In the genomic region with DNA sequence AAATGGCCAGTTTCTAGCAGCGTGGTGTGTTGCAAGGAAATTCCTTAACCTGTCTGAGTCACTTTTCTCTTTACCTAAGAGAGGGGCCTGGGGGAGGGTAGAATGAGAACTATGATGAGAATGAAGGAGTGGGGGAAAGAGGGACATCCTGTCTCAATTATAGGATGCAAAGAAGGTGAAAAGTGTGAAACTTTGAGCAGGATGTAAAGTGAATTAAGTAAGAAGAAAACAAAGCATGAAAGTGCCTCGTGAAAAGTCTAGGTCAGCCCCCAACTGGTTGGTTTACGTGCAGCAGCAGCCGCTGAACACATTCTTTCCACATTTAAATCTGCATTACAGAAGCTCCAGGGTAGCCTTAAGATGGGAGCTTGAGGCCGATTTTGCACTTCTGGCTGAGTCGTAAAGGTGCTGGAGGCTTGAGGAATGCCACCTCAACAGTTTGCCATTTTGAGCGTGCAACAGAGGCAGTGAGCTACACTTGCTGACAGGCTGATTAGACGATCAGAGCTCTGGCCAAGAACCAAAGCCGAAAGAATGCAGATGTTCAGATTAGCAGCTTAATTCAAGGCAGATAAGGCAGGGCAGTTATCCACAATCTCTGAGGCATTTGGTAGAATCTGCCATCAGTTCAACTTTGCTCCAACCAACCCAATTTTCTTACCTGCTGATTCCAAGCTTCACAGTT, we compare ENCODE assay signal across 8 mouse cellular contexts. TPM values are rescaled to one million over a fixed set of nuclear protein-coding genes. Genes with fewer than 3 reads are reported as not detected.
DNase-seq lines count a peak whose midpoint lies in the region; ATAC-seq and TF ChIP-seq lines count a peak whose summit lies in the region.

No protein-coding gene starts in this region.

- no peak overlapping the region for H3K9ac ChIP-seq in forebrain, embryonic 14.5 days (ENCODE audit: low read length)
- no peak overlapping the region for H3K9ac ChIP-seq in forebrain, embryonic 15.5 days (replicated peaks)

- DNase-seq in forebrain, embryonic 14.5 days (ENCODE audit: low spot score), result no peak
- peak; percentile 50 for DNase-seq in ES-CJ7 (ENCODE audit: low read depth, low spot score)
- DNase-seq in heart, postnatal 36 days, result peak; percentile 1 to 8
- no peak for DNase-seq in cerebellum, postnatal 14 days
- no peak for DNase-seq in spleen, postnatal 14 days (ENCODE audit: low spot score in 2 of 2)
- no peak for DNase-seq in left cerebral cortex, adult 2 months (ENCODE audit: extremely low spot score in 1 of 2, low spot score in 2 of 2)

- no peaks in the 10 kb centered on the region for H3K9me3 ChIP-seq in forebrain, embryonic 14.5 days (replicated peaks; ENCODE audit: control insufficient read depth, low read length)
- no peaks in the 10 kb centered on the region for H3K9me3 ChIP-seq in forebrain, embryonic 15.5 days

- H3K36me3 ChIP-seq in forebrain, embryonic 14.5 days (ENCODE audit: control insufficient read depth, insufficient read depth, low read length), result no peaks in the 10 kb centered on the region
- H3K36me3 ChIP-seq in forebrain, embryonic 15.5 days, result no peaks in the 10 kb centered on the region

- WGBS in forebrain, embryonic 14.5 days, result 28% methylated on average over 9 of the region's 9 CpGs
- 22% methylated on average over 9 of the region's 9 CpGs for WGBS in forebrain, embryonic 15.5 days

- no peak overlapping the region for H3K27ac ChIP-seq in forebrain, embryonic 14.5 days (ENCODE audit: low read depth, low read length)
- H3K27ac ChIP-seq in forebrain, embryonic 15.5 days (replicated peaks), result no peak overlapping the region
- no peak overlapping the region for H3K27ac ChIP-seq in left cerebral cortex, adult 2 months

- H3K27me3 ChIP-seq in forebrain, embryonic 14.5 days (replicated peaks; ENCODE audit: control insufficient read depth, insufficient read depth, low read length), result no peaks in the 10 kb centered on the region
- H3K27me3 ChIP-seq in forebrain, embryonic 15.5 days, result no peaks in the 10 kb centered on the region

- H3K4me2 ChIP-seq in forebrain, embryonic 14.5 days (ENCODE audit: low read length), result 0 out of 2 replicates have a peak overlapping the region, but pooled peaks have one; percentile 14
- H3K4me2 ChIP-seq in forebrain, embryonic 15.5 days (replicated peaks), result no peak overlapping the region

- no peaks in the 10 kb centered on the region for H3K4me1 ChIP-seq in forebrain, embryonic 14.5 days (ENCODE audit: control insufficient read depth, insufficient read depth, low read length)
- no peaks in the 10 kb centered on the region for H3K4me1 ChIP-seq in forebrain, embryonic 15.5 days

- TF ChIP-seq CTCF in left cerebral cortex, adult 2 months (IDR thresholded peaks at IDR 0.05), result no peak

- intact Hi-C loops in heart, postnatal 36 days (cut with DNase I), result loop anchor here (10.0 kb wide), 1 partner anchor 552 kb away; no protein-coding TSS in a partner anchor
- intact Hi-C loops in left cerebral cortex, adult 2 months (cut with DNase I), result no loop called here

- ATAC-seq in forebrain, embryonic 14.5 days, result no peak
- no peak for ATAC-seq in forebrain, embryonic 15.5 days (replicated peaks)
- peak; percentile 31 for ATAC-seq in megakaryocyte, adult 5-6 weeks (ENCODE audit: poor library complexity, severe bottlenecking)

- no peak overlapping the region for H3K4me3 ChIP-seq in forebrain, embryonic 14.5 days (ENCODE audit: low read depth, low read length)
- H3K4me3 ChIP-seq in forebrain, embryonic 15.5 days, result no peak overlapping the region
- H3K4me3 ChIP-seq in left cerebral cortex, adult 2 months, result no peak overlapping the region

RNA-seq across cellular contexts. Expression of a gene that starts 0.8 kb away (rescaled TPM):
- 0.22 and 0.48 TPM in 2 replicates for polyA plus RNA-seq in forebrain, embryonic 14.5 days (2014; fragmentation: Nextera tagmentation; extraction: Ambion mirVana)
- 0.09 and 0.22 TPM in 2 replicates for polyA plus RNA-seq in forebrain, embryonic 15.5 days (2015; fragmentation: Nextera tagmentation; extraction: Ambion mirVana)
- 1 to 10 TPM; 2.0 to 2.1 TPM for total RNA-seq in heart, postnatal 36 days (2021)
- 23.1 and 30.4 TPM in 2 replicates for total RNA-seq in megakaryocyte, adult 5-6 weeks (2015)
- total RNA-seq in megakaryocyte, adult 5-6 weeks (2017), result 18.1 and 27.9 TPM in 2 replicates
- under 1 TPM; 0.21 to 0.25 TPM for total RNA-seq in left cerebral cortex, adult 2 months (2021)

RNA-seq across cellular contexts. Expression of a gene that starts 19.7 kb away (rescaled TPM):
- 0.15 TPM in 1 of 2 replicates, not detected in the other for polyA plus RNA-seq in forebrain, embryonic 14.5 days (2014; fragmentation: Nextera tagmentation; extraction: Ambion mirVana)
- 0.09 and 0.17 TPM in 2 replicates for polyA plus RNA-seq in forebrain, embryonic 15.5 days (2015; fragmentation: Nextera tagmentation; extraction: Ambion mirVana)
- total RNA-seq in heart, postnatal 36 days (2021), result not detected
- 0.60 TPM in 1 of 2 replicates, not detected in the other for total RNA-seq in megakaryocyte, adult 5-6 weeks (2015)
- 0.57 and 0.62 TPM in 2 replicates for total RNA-seq in megakaryocyte, adult 5-6 weeks (2017)
- under 1 TPM; 0.25 to 0.26 TPM for total RNA-seq in left cerebral cortex, adult 2 months (2021)

Comparison
In these comparisons a context has a peak if more than half of its experiments do, and no peak if none do; other contexts are left out.
1. DNase-seq: peak in ES-CJ7 (single experiment) and heart, postnatal 36 days (2 of 2); none in forebrain, embryonic 14.5 days (single experiment), cerebellum, postnatal 14 days (0 of 2), spleen, postnatal 14 days (0 of 2) and left cerebral cortex, adult 2 months (0 of 2).
2. RNA of a gene that starts 0.8 kb away (total RNA-seq): 18.1 to 30.4 TPM in megakaryocyte, adult 5-6 weeks; 2.0 to 2.1 TPM in heart, postnatal 36 days and 0.21 to 0.25 TPM in left cerebral cortex, adult 2 months; every median in the first group is over 4 times any median in the second.